In the genomic region with DNA sequence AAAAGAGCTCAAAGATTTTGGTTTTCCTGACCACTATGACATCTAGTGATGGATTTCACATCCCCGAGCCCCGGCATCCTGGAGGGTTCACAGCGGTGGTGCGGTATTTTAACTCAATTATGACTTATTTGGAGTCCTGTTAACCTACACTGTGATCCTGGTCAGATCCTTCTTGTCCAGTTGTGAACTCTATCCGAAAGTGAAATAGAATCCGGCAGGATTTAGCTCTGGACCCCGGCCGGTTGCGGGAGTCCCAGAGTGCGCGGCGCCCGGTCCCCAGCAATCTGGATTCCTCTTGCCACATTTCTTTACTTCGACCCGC, we compare ENCODE assay signal across 8 mouse cellular contexts. TPM values are rescaled to one million over a fixed set of nuclear protein-coding genes. Genes with fewer than 3 reads are reported as not detected.
DNase-seq lines count a peak whose midpoint lies in the region; ATAC-seq and TF ChIP-seq lines count a peak whose summit lies in the region.

No protein-coding gene starts in this region.

- TF ChIP-seq CTCF in heart, postnatal 0 days (IDR thresholded peaks at IDR 0.05; ENCODE audit: low read depth), result no peak

- TF ChIP-seq EP300 in heart, postnatal 0 days (IDR thresholded peaks at IDR 0.05; ENCODE audit: low read depth), result no peak

- peak overlapping the region; percentile 59; the same call in 1 of the 2 replicates for H3K9ac ChIP-seq in heart, embryonic 13.5 days
- no peak overlapping the region for H3K9ac ChIP-seq in heart, postnatal 0 days (replicated peaks; ENCODE audit: low read depth, low read length)
- H3K9ac ChIP-seq in liver, embryonic 16.5 days (ENCODE audit: low read depth, low read length), result no peak overlapping the region

- no peak for DNase-seq in heart, adult 9 months (ENCODE audit: low spot score in 2 of 2)
- peak; percentile 43 for DNase-seq in R1 (ENCODE audit: low read depth, low spot score)
- DNase-seq in heart, postnatal 0 days (ENCODE audit: low spot score), result no peak
- no peak for DNase-seq in adrenal gland, adult 2 months
- DNase-seq in testis, postnatal 14 days (ENCODE audit: low spot score), result no peak
- no peak for DNase-seq in c-Kit-positive CD71-positive TER-119-positive erythroid progenitor cells, embryonic 14.5 days (ENCODE audit: low spot score)

- ATAC-seq in heart, embryonic 13.5 days (ENCODE audit: extremely low read depth, insufficient number of reproducible peaks, low FRiP score, low TSS enrichment), result no peak
- ATAC-seq in heart, postnatal 0 days (ENCODE audit: insufficient read depth, low read depth), result no peak
- ATAC-seq in liver, embryonic 16.5 days (ENCODE audit: low read depth), result no peak

- H3K27ac ChIP-seq in heart, embryonic 13.5 days (replicated peaks), result no peak overlapping the region
- H3K27ac ChIP-seq in heart, postnatal 0 days (ENCODE audit: low read depth), result no peak overlapping the region
- H3K27ac ChIP-seq in liver, embryonic 16.5 days (ENCODE audit: low read length), result no peak overlapping the region

- under 1% methylated on average over 15 of the region's 15 CpGs for WGBS in heart, embryonic 13.5 days
- WGBS in heart, postnatal 0 days, result under 1% methylated on average over 15 of the region's 15 CpGs
- WGBS in liver, embryonic 16.5 days (ENCODE audit: insufficient replicate concordance), result 2% methylated on average over 15 of the region's 15 CpGs

- H3K4me1 ChIP-seq in heart, embryonic 13.5 days, result peaks cover 18% of the 10 kb centered on the region
- H3K4me1 ChIP-seq in heart, postnatal 0 days (ENCODE audit: control insufficient read depth, insufficient read depth), result no peaks in the 10 kb centered on the region
- no peaks in the 10 kb centered on the region; the same call in 1 of the 2 replicates for H3K4me1 ChIP-seq in liver, embryonic 16.5 days (ENCODE audit: control insufficient read depth, low read depth, low read length)

- no peaks in the 10 kb centered on the region for H3K36me3 ChIP-seq in heart, embryonic 13.5 days
- H3K36me3 ChIP-seq in heart, postnatal 0 days (replicated peaks; ENCODE audit: control insufficient read depth, insufficient read depth, low read length), result no peaks in the 10 kb centered on the region
- H3K36me3 ChIP-seq in liver, embryonic 16.5 days (ENCODE audit: control insufficient read depth, insufficient read depth), result no peaks in the 10 kb centered on the region

- H3K4me2 ChIP-seq in heart, embryonic 13.5 days, result peak overlapping the region; percentile 79
- H3K4me2 ChIP-seq in heart, postnatal 0 days (ENCODE audit: low read depth, low read length), result peak overlapping the region; percentile 58
- H3K4me2 ChIP-seq in liver, embryonic 16.5 days (ENCODE audit: low read depth, low read length), result peak overlapping the region; percentile 41; the same call in 1 of the 2 replicates

- no peaks in the 10 kb centered on the region for H3K9me3 ChIP-seq in heart, embryonic 13.5 days
- H3K9me3 ChIP-seq in heart, postnatal 0 days (replicated peaks; ENCODE audit: control insufficient read depth, low read length), result no peaks in the 10 kb centered on the region
- no peaks in the 10 kb centered on the region for H3K9me3 ChIP-seq in liver, embryonic 16.5 days (replicated peaks; ENCODE audit: control insufficient read depth, low read length)

- H3K4me3 ChIP-seq in heart, embryonic 13.5 days, result peak overlapping the region; percentile 55
- H3K4me3 ChIP-seq in heart, postnatal 0 days (ENCODE audit: low read depth, low read length), result peak overlapping the region; percentile 44
- H3K4me3 ChIP-seq in liver, embryonic 16.5 days (ENCODE audit: low read depth, low read length), result peak overlapping the region; percentile 31; the same call in 1 of the 2 replicates

- H3K27me3 ChIP-seq in heart, embryonic 13.5 days (replicated peaks), result peaks cover 80% of the 10 kb centered on the region
- peaks cover 83% of the 10 kb centered on the region for H3K27me3 ChIP-seq in heart, postnatal 0 days (ENCODE audit: control insufficient read depth, insufficient read depth, low read length)
- H3K27me3 ChIP-seq in liver, embryonic 16.5 days (ENCODE audit: control insufficient read depth, insufficient read depth, low read depth, low read length), result peaks cover 65% of the 10 kb centered on the region

RNA-seq across cellular contexts. Expression of a gene that starts 2.1 kb away (rescaled TPM):
- 0.47 and 0.64 TPM in 2 replicates for polyA plus RNA-seq in heart, embryonic 13.5 days (2015; fragmentation: Nextera tagmentation; extraction: Ambion mirVana)
- total RNA-seq in heart, postnatal 0 days (2014; rRNA removed; ENCODE audit: low replicate concordance), result not detected in 2 replicates
- polyA plus RNA-seq in heart, postnatal 0 days (2015; fragmentation: Nextera tagmentation; extraction: Ambion mirVana), result 0.08 TPM in 1 of 2 replicates, not detected in the other
- polyA plus RNA-seq in liver, embryonic 16.5 days (2015; fragmentation: Nextera tagmentation; extraction: Ambion mirVana), result not detected in 2 replicates
- total RNA-seq in adrenal gland, adult 2 months (2021), result not detected
- not detected in 2 replicates for polyA plus RNA-seq in adrenal gland, adult 2 months (2012; rRNA removed)
